Mouse (Mus musculus): Measurements from ENCODE around the gene Srpk2. TPM values are rescaled to one million over a fixed set of nuclear protein-coding genes. Genes with fewer than 3 reads are reported as not detected.
A peak's percentile ranks its signal among the peaks of the same experiment; 100 is the strongest.
"Not testable (repeated sequence)": the region's sequence is repeated elsewhere in the genome, so short reads cannot be mapped to it uniquely, and the experiment has no call there.

Gene Srpk2
- total RNA-seq, 2 experiments from 2014 or later: 47.2 to 60.2 TPM

- ATAC-seq (replicated peaks; ENCODE audit: poor library complexity, severe bottlenecking): peak; percentile 73
Observed at GRCm38 (mm10) chr5:23576336-23577094, 107.9 kb downstream of the Srpk2 start.

GRCm38 (mm10) chr5:23573942-23574341 lies 110.5 kb downstream of the Srpk2 start:
- no peak for ATAC-seq (replicated peaks; ENCODE audit: poor library complexity, severe bottlenecking)

- ATAC-seq (replicated peaks; ENCODE audit: poor library complexity, severe bottlenecking): no peak
Observed at GRCm38 (mm10) chr5:23568188-23568587, 116.2 kb downstream of the Srpk2 start.

- peak; percentile 84 for ATAC-seq (replicated peaks; ENCODE audit: poor library complexity, severe bottlenecking)
Observed at GRCm38 (mm10) chr5:23566382-23566781, 118.0 kb downstream of the Srpk2 start.

DNA sequence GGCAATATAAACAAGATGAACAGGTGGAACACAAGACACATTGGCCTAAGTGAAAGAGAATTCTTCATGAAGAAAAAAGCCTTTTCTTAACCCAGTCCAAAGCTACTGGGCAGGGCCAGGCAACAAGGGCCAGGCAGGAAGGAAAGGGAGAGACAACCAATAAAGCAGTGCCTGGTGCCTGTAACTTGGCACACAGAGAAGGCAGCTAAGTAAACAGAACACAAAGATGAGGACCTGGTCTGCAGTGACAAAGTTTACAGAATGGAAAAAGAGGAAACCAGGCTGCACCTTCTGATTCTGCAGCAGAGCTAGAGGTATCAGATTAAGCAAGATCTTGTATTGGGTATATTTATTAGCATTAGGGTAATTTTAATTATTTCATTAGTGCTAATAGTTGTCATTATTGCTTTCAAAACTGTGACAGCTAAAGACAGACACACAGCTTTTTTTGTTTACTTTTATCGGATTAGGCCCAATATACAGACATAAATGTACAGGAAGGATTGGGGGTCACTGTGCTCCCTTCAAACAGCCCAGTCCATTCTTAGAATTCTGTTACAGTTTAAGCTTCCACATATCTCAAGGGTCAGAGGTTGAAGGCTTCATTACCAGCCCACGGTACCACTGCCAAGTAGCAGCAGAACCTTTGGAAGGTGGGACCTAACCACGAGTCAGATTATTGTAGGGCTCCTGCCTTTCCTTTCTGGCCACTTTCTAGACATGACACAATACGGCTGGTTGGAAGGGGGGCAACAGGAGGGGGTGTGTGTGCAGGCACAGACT lies 121.9 kb downstream of the Srpk2 start:
- ATAC-seq (replicated peaks; ENCODE audit: poor library complexity, severe bottlenecking): no peak

DNA sequence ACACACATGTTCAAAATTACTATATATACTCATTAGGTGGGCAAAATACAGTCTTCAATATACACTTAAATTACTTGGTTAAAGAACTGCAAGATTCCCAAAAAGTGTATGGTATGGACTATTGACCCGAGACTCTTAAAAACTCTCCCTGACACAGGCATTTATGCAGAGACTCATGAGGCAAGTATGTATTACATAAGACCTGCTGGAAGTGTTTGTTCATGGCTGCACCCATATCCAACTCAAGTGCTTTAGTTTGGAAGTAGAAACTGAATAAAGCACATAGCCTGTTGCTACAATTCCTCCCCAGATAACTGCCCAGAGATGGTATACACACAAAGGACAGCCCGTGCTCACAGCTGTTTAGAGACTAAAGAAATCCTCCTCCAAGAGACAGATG lies 123.2 kb downstream of the Srpk2 start:
- ATAC-seq (replicated peaks; ENCODE audit: poor library complexity, severe bottlenecking): no peak

GRCm38 (mm10) chr5:23560171-23560570 lies 124.2 kb downstream of the Srpk2 start:
- ATAC-seq (replicated peaks; ENCODE audit: poor library complexity, severe bottlenecking): no peak

DNA sequence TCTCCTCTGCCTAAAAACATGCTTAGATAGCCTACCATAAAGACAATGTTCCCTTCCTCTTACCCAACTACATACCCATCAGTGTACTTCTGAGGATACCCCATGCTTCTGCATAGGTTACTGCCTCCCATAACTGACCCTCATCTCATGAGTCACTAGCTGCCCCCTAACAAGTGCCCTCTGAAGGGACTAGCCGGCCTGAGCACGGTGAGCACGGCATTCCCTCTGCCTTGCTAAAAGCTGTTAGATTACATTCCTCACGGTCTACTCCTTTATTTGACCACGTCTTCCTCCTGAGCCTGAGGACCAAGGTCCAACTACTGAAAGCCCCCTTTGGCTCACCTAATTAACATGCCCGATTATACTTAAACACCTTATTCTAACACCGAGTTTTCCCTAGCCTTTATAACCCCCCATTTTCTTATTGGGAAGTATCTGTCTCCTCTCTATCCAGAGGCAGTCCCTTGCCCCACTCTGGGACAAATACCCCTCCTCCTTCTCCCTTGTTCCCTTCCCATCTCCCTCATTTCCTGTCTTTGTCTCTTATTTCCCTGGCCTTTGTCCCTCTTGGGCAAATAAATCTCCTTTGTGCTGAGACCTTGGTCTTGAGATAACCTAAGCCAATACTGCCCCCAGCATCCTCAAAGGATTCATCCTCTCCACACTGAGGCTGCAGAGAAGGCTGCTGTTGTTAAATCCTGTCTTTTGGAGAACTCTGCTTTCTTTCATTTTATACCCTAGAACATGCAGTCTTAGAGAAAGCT lies 128.2 kb downstream of the Srpk2 start:
- ATAC-seq (replicated peaks; ENCODE audit: poor library complexity, severe bottlenecking): no peak

DNA sequence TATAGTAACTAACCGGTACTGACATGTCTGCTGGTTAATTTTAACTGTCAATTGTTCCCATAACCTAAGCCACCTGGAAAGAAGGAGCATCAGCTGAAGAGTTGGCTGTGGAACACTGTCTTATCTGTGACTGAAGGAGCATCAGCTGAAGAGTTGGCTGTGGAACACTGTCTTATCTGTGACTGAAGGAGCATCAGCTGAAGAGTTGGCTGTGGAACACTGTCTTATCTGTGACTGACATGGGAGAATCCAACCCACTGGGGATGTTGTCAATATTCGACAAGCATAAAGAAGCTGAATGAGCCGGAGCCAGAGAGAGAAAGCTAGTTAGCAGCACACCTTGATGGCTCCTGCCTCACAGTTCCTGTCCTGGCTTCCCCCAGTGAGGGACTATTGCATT lies 131.1 kb downstream of the Srpk2 start:
- not testable (repeated sequence) for ATAC-seq (replicated peaks; ENCODE audit: poor library complexity, severe bottlenecking)

DNA sequence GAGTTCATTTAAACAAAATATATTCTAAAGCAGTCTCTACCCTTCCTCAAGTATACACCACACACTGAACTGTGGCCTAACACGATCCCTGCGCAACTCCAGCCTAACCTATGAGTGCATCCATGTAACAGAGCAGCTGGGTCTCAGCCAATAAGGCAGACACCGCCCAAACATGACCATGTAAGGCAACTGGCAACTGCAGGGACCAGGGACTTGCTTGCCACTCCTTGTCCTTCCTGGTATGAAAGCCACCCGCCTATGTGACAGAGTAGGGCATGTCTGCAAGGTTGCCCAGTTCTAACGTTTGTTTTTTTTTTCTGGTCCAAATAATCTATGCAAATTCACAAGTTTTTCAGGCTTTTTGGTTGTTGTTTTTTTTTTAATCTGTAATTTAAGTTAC lies 132.7 kb downstream of the Srpk2 start:
- ATAC-seq (replicated peaks; ENCODE audit: poor library complexity, severe bottlenecking): peak; percentile 27; the same call in 1 of the 2 replicates

DNA sequence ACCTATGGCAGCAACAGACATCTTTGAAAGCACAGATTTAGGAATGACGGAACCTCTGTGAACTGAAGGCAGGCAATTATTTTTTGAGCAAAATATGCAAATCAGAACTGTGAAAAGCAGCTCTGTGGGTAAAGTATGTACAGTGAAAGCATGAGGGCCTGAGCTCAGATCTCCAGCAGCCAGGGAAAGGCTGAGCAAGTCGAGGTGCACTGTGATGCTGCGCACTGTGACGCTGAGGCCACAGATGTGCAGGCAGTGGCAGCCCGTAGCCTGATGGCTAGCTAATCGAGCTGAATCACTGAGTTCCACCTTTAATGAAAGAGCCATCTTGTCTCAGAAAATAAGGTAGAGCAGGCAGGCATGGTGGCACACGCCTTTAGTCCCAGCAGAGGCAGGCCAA lies 148.7 kb downstream of the Srpk2 start:
- ATAC-seq (replicated peaks; ENCODE audit: poor library complexity, severe bottlenecking): no peak

- no peak for ATAC-seq (replicated peaks; ENCODE audit: poor library complexity, severe bottlenecking)
Observed at GRCm38 (mm10) chr5:23531541-23532096, 152.8 kb downstream of the Srpk2 start.

DNA sequence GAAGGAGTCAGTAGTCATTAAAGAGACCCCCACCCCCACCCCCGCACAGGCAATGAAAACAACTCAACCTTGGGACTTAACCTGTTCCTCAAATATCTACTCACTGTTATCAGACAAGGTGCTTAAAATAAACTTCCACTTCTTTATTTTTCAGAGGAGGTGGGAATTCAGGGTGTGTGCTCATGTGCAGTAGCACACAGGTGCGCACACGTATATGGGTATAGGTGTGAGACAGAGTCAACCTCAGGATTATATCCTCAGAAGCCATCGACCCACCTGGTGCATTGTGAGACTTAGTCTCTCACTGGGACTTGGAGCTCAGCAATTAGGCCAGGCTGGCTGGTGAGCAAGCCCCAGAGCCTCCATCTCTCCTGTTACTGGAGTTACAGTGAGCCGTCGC lies 153.3 kb downstream of the Srpk2 start:
- no peak for ATAC-seq (replicated peaks; ENCODE audit: poor library complexity, severe bottlenecking)

- no peak for ATAC-seq (replicated peaks; ENCODE audit: poor library complexity, severe bottlenecking)
Observed at GRCm38 (mm10) chr5:23524621-23525020, 159.8 kb downstream of the Srpk2 start.

DNA sequence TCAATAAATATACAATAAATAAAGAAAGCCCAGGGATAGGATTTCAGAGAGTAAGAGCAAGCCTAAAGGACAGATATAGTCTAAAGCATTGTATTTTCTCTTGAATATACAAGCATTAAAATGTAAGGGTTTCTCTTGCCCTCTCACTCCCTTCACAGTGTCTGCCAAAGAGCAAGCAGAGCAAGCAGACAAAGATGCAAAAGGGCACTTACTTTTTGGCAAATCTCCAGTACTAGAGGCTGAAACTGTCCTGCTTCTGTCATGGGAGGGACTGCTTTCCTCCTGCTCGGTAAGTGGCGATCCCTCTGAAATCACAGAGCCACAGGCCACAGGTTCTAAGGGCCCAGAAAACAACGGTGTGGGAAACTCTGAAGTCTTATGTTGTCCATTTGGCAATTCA lies 160.5 kb downstream of the Srpk2 start:
- ATAC-seq (replicated peaks; ENCODE audit: poor library complexity, severe bottlenecking): no peak

DNA sequence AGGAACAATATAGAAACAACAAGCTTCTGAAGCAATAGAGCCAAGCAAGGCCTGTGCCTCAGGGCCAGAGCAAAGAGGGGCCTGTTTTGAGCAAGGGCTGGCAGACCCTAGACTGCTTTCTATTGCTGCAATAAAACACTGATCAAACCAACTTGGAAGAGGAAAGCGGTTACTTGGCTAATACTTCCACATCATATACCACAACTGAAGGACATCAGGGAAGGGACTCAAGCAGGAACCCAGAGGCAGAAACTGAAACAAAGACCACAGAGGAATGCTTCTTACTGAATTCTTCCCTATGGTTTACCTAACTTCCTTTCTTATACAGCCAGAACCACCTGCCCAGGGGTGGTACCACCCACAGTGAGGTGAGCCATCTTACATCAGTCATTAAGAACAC lies 162.8 kb downstream of the Srpk2 start:
- ATAC-seq (replicated peaks; ENCODE audit: poor library complexity, severe bottlenecking): peak; percentile 92

DNA sequence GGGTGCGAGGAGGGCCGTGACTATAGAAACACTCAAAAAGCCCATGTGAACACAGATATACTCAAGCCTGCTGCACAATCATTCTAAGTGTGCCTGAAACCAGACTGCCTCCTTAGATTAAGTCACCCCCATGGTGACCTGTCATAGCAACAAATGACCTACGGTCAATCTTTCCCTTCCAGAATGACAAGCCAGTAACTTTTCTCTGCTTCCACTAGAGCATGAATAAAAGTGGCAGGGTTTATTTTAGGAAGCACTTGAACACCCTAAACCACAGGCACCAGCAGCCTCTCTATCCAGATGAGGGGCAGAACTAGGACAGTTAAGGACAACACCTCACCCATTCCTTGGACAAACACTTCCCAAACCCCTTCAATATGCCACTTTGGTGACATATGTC lies 164.7 kb downstream of the Srpk2 start:
- ATAC-seq (replicated peaks; ENCODE audit: poor library complexity, severe bottlenecking): no peak

DNA sequence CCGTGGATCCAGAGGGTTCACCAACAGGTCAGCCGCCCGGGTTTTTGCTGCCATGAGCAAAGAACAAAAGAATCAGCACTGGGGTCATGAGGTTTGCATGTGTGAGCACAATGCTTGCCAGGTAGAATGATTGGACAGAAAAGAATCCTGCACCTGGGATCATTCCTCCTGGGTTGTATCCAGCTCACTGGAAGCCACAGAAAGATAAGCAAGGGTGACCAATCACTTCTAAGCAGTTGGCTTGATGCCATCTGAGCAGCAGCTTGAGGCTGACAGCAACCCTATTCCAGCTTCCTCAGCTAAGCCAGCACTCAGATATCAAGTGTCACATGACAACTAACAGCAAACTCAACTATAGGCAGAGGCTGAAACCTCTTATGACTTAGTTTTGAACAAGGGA lies 165.7 kb downstream of the Srpk2 start:
- ATAC-seq (replicated peaks; ENCODE audit: poor library complexity, severe bottlenecking): no peak

- no peak for ATAC-seq (replicated peaks; ENCODE audit: poor library complexity, severe bottlenecking)
Observed at GRCm38 (mm10) chr5:23517839-23518238, 166.6 kb downstream of the Srpk2 start.

DNA sequence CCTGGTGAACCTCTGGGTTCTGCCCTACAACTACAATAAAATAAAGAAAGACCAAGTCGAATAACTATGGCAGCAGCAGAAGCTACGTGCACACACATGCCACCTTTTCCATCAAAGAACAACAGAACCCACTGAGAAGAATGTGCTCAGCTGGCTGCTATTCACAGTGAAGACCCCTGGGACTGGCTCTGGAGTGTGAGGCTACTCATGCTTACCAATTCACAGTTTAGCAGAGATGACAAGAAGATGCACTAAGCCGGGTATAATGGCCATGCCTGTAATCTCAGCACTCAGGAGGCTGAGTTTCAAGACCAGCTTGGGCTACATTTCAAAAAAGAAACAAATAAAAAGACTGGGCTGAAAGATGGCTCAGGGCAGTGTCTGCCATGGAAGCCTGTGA lies 167.5 kb downstream of the Srpk2 start:
- no peak for ATAC-seq (replicated peaks; ENCODE audit: poor library complexity, severe bottlenecking)

DNA sequence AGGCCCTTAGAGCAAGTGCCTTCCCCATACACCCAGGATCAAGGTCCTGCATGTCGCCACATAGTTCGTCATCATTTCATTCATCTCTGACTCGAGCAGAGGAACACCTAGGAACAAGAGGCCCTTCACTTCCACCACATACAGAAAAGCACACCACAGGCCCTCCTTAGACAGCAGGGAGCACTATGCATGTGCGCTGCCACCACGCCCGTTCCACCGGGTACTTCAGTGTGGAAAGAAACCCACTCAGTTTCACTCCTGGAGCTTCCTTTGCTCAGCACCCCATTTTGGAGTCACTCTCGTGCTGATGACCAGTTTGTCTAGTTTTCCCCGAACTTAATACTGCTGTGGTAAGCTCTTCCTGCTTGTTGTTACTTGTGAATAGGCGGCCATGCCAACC lies 169.4 kb downstream of the Srpk2 start:
- ATAC-seq (replicated peaks; ENCODE audit: poor library complexity, severe bottlenecking): no peak

Measured in granulocyte monocyte progenitor cell, adult 5-6 weeks (primary cell).